Mouse (Mus musculus) cerebellum, adult 2 months (tissue): ENCODE results near the gene Ttf2.

Source experiments
- CTCF ChIP-seq: fragments of 200-500 bp; IDR thresholded peaks from 2 replicates; pipeline ENCODE4 v1.5.1; 2011; ENCODE audit warnings: low read depth, mild to moderate bottlenecking, control low read depth, low read length, moderate library complexity, borderline replicate concordance; ENCODE audit not compliant: insufficient read depth
- POLR2A ChIP-seq: fragments of 200-500 bp; IDR thresholded peaks from 2 replicates; pipeline ENCODE4 v1.6.1; 2011; ENCODE audit warnings: low read length, control low read depth, borderline replicate concordance; ENCODE audit not compliant: insufficient read depth

- TF ChIP-seq POLR2A (no peak), CTCF (no peak)
Observed at GRCm38 (mm10) chr3:101018494-101018893, 49.0 kb upstream of the Ttf2 start.
